Mouse (Mus musculus): ENCODE data around the gene Zfp768.
A peak's percentile ranks its signal among the peaks of the same experiment; 100 is the strongest.

DNA sequence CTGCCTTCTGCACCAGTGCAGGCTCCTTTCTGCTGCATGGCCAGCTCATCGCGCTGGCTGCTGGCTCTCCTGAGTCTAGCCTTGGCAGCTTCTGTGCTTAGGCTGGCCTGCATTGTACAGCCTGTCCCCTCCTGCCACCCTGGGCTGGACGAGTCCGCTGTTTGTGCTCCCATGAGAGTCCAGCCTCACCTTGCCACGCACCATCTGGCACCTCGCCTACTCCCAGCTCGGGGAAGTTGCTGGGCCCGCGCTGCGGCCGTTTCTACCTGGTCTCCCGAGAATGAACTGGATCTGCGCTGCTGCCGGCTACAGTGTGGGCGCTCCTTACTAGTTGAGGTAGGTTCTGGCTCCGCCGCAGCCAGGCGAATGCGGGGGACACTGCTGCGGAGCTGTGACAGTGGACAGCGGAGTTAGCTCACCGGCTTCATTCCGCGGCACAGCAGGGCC, 18.1 kb upstream of the Zfp768 start:
- TF ChIP-seq CTCF (IDR thresholded peaks at IDR 0.05; ENCODE audit: borderline replicate concordance, insufficient read depth, low read depth, low read length) (no peak), POLR2A (IDR thresholded peaks at IDR 0.05; ENCODE audit: borderline replicate concordance, insufficient read depth, low read length) (peak; percentile 60; the same call in 1 of the 2 replicates)
